ENCODE assay signal across 22 mouse cellular contexts in genomic region chr9:68239551-68239950, GRCm38 (mm10).
DNase-seq lines count a peak whose midpoint lies in the region; ATAC-seq lines count a peak whose summit lies in the region.
"Had no signal": no experiment of that assay in that cellular context is flagged by ENCODE, and none has a peak within 500 bp of the region (broad histone marks: within the 10 kb centered on the region; RNA-seq: fewer than 3 reads in every experiment).

No protein-coding gene starts in this region.

- peak; percentile 8 to 34 for DNase-seq in frontal cortex, adult 2 months (ENCODE audit: extremely low spot score in 1 of 2, low spot score in 1 of 2)
- peak; percentile 9 to 34 for DNase-seq in layer of hippocampus, adult 8-10 months (ENCODE audit: low spot score in 2 of 2)
- DNase-seq in layer of hippocampus, postnatal 36 days: no peak
- peak; percentile 2 to 4 for DNase-seq in right cerebral cortex, adult 2 months (ENCODE audit: low spot score in 2 of 2)
- DNase-seq in right cerebral cortex, postnatal 4 days: no peak
- peak; percentile 5 to 14 for DNase-seq in layer of hippocampus, postnatal 10 days (ENCODE audit: low spot score in 2 of 2)
- DNase-seq: adrenal gland, postnatal 36 days; B cell, adult 2 months; cerebellum, adult 8-10 months; cerebellum, postnatal 36 days; embryo, embryonic 11 days; gastrocnemius, postnatal 25 days; heart, adult 2 months; kidney, adult 18-20 months; lung, embryonic 14.5 days; lung, postnatal 36 days; thymus, adult 2 months; thymus, postnatal 4 days had no signal

- no peak; the same call in 1 of the 2 replicates for ATAC-seq in frontal cortex, adult (ENCODE audit: low TSS enrichment)
- ATAC-seq: inflammation-experienced regulatory T-cells, adult 6 months; midbrain, embryonic 13.5 days; Patski had no signal

Comparison
In these comparisons a context has a peak if more than half of its experiments do, and no peak if none do; other contexts are left out.
1. DNase-seq: peak in frontal cortex, adult 2 months (2 of 2), layer of hippocampus, adult 8-10 months (2 of 2), right cerebral cortex, adult 2 months (2 of 2) and layer of hippocampus, postnatal 10 days (2 of 2); none in layer of hippocampus, postnatal 36 days (0 of 2) and right cerebral cortex, postnatal 4 days (single experiment).